Mouse (Mus musculus): Measurements from ENCODE around the gene Dip2a. TPM values are rescaled to one million over a fixed set of nuclear protein-coding genes. Genes with fewer than 3 reads are reported as not detected.
A peak's percentile ranks its signal among the peaks of the same experiment; 100 is the strongest.

Gene Dip2a
- polyA plus RNA-seq, 1 experiment from 2014 or later = 1.1 TPM

DNA sequence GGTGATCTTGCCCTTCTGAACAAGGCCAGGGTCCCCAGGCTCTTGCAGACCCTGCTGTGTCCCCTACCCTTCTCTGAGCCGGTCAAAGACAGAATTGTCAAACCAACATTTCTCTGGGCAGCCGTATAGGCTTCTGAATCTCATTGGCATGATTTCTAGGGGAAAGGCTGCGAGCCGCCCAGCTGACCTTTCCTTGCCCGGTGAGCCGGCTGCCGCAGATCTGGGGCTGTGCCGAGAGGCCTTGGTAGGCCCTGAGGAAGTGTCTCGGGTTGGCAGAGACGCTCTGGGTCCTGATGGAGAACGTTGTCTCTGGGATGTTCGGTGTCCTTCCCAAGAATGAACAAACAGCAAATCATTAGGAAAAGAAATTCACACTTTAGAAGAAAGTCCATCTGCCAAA lies 8.9 kb upstream of the Dip2a start:
- Histone ChIP-seq H3K9ac (no peak overlapping the region), H3K27me3 (no peaks in the 10 kb centered on the region), H3K9me3 (replicated peaks) (no peaks in the 10 kb centered on the region), H3K4me3 (replicated peaks) (no peak overlapping the region), H3K36me3 (peaks cover 93% of the 10 kb centered on the region), H3K4me1 (replicated peaks) (no peaks in the 10 kb centered on the region), H3K27ac (no peak overlapping the region), H3K4me2 (no peak overlapping the region)
- no peak for ATAC-seq (ENCODE audit: low read depth)
- WGBS (ENCODE audit: insufficient replicate concordance) = 91% methylated on average over 12 of the region's 12 CpGs
- DNase-seq = no peak

DNA sequence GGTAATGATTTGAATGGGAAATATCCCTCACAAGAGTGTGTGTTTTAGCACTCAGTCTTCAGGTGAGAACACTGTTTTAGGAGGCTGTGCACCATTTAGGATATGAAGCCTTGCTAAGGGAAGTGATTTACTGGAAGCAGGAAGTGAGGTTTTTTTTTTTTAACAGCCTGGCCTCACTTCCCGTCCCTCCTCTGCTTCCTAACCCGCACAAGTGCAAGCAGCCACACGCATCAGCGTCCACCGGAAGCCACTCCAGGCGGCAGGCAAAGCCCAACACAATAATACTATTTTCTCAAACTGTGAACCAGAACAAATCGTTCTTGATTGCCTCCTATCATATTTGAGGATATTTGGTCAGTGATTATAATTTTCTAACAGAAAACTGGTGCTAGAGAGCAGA lies 6.9 kb upstream of the Dip2a start:
- Histone ChIP-seq H3K9ac (no peak overlapping the region), H3K9me3 (replicated peaks) (no peaks in the 10 kb centered on the region), H3K27me3 (no peaks in the 10 kb centered on the region), H3K4me2 (no peak overlapping the region), H3K27ac (no peak overlapping the region), H3K4me1 (replicated peaks) (no peaks in the 10 kb centered on the region), H3K4me3 (replicated peaks) (no peak overlapping the region), H3K36me3 (peaks cover 76% of the 10 kb centered on the region)
- no peak for ATAC-seq (ENCODE audit: low read depth)
- DNase-seq = no peak
- 59% methylated on average over 7 of the region's 7 CpGs for WGBS (ENCODE audit: insufficient replicate concordance)

DNA sequence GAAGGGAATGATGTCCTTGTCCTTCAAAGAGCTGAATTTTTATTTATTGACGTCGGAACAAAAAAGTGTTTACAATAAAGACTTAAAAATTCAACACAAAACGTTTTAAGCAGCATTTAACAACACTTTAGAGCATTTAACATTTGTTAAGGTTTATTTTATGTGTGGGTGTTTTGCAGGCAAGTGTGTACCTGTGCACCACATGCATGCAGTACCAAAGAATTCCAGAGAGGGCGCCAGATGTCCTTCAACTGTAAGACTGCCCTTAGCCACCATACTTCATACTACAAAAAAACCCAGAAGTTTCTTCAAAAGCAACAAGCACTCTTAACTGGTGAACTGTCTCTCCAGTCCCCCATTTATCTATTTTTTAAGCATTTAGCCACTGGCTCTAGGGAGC lies 1.5 kb upstream of the Dip2a start:
- Histone ChIP-seq H3K4me3 (replicated peaks) (peak overlapping the region; percentile 82), H3K27me3 (peaks cover 11% of the 10 kb centered on the region; the same call in 1 of the 2 replicates), H3K9me3 (replicated peaks) (no peaks in the 10 kb centered on the region), H3K27ac (no peak overlapping the region), H3K36me3 (peaks cover 24% of the 10 kb centered on the region), H3K4me2 (peak overlapping the region; percentile 98), H3K4me1 (replicated peaks) (peaks cover 20% of the 10 kb centered on the region), H3K9ac (peak overlapping the region; percentile 84; the same call in 1 of the 2 replicates)
- peak; percentile 61 for DNase-seq
- 7% methylated on average over 4 of the region's 4 CpGs for WGBS (ENCODE audit: insufficient replicate concordance)
- no peak for ATAC-seq (ENCODE audit: low read depth)

DNA sequence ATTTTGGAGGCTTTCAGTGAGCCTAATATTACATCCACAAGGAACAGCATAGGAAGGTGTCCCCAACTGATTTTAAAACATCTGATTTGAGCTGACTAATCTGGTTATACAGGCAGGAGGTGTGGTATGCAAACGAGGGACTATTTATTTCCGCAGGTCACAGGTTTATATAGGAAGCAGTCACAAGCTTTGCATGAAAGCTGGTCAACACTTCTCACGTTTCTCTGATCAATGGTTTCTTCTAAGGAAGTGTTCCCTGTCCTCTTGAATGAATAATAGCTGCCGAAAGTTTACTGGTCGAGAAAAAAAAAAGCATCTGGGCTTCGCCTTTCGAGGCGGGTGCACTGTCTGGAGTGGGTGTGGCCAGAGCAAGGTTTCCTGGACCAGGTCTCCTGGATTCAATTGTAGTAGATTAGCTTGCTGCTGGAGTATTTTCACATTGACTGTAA lies 976 bp upstream of the Dip2a start:
- peak; percentile 22 for DNase-seq
- Histone ChIP-seq H3K27me3 (peaks cover 11% of the 10 kb centered on the region; the same call in 1 of the 2 replicates), H3K27ac (0 out of 2 replicates have a peak overlapping the region, but pooled peaks have one; percentile 63), H3K4me3 (replicated peaks) (peak overlapping the region; percentile 82), H3K4me1 (replicated peaks) (peaks cover 20% of the 10 kb centered on the region), H3K9ac (peak overlapping the region; percentile 84), H3K9me3 (replicated peaks) (no peaks in the 10 kb centered on the region), H3K4me2 (peak overlapping the region; percentile 98), H3K36me3 (peaks cover 19% of the 10 kb centered on the region)
- WGBS (ENCODE audit: insufficient replicate concordance) = 4% methylated on average over 8 of the region's 8 CpGs
- ATAC-seq (ENCODE audit: low read depth) = peak; percentile 41; the same call in 1 of the 2 replicates

DNA sequence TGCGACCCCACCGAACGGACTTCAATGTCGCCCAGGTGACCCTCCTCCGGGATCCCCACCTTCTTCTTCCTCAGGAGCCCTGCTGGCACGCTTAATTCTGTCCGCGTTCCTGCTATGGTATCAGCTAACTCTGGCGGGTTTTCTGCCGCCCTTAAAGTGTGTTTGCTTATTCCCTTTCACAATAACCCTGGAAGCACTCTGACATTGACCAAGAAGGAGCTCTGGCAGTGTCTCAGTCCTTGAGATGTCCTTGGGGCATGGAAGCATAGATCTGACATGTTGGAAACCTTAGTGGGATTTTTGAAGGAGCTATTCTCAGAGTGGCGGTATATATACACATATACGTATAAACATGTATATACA lies 430 bp upstream of the Dip2a start:
- WGBS (ENCODE audit: insufficient replicate concordance) = 3% methylated on average over 12 of the region's 12 CpGs
- ATAC-seq (ENCODE audit: low read depth) (peak; percentile 40), DNase-seq (no peak)
- Histone ChIP-seq H3K4me1 (replicated peaks) (peaks cover 20% of the 10 kb centered on the region), H3K27me3 (peaks cover 11% of the 10 kb centered on the region; the same call in 1 of the 2 replicates), H3K9me3 (replicated peaks) (no peaks in the 10 kb centered on the region), H3K4me3 (replicated peaks) (peak overlapping the region; percentile 82), H3K36me3 (peaks cover 14% of the 10 kb centered on the region), H3K4me2 (peak overlapping the region; percentile 98), H3K27ac (peak overlapping the region; percentile 63; the same call in 1 of the 2 replicates), H3K9ac (peak overlapping the region; percentile 84)

DNA sequence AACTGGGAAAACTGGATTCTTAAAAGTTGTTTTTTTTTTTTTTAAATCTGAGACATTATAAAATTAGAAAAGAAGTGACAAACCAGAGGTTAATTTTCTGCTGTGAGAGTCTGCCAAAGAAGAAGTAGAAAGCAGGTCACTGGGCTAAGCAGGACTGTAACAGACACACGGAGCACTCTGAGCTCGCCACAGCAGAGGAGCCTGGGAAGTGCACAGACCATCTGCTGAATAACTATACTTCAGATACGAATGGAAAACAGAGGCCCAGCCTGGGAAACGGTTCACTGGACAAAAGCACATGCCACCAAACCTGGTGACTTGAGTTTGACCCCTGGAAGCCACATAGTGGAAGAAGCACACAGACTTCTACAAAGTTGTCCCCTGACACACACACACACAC lies 10.7 kb downstream of the Dip2a start:
- Histone ChIP-seq H3K9me3 (replicated peaks) (no peaks in the 10 kb centered on the region), H3K4me1 (replicated peaks) (peaks cover 6% of the 10 kb centered on the region), H3K4me2 (no peak overlapping the region), H3K9ac (no peak overlapping the region), H3K27ac (no peak overlapping the region), H3K4me3 (replicated peaks) (no peak overlapping the region), H3K27me3 (no peaks in the 10 kb centered on the region), H3K36me3 (no peaks in the 10 kb centered on the region)
- WGBS (ENCODE audit: insufficient replicate concordance) = 58% methylated on average over 4 of the region's 4 CpGs
- DNase-seq = no peak
- ATAC-seq (ENCODE audit: low read depth) = no peak

DNA sequence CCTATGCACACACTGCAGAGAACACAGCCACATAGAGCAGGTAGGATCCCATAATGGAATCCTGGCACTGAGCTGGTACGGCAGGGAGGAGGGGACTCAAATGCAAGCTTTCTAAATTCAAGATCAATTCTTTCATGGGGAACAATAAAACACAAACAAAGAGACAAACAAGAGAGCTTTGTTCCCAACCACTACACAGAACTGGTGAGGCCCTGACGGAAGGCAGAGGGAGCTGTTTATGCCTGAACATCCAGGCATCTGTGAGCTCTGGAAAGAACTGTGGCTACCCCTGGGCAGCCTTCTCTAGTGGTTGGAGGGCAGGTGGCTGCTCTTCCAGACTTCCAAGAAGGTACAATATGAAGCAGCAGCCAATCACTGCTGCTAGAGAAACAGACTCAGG lies 13.1 kb downstream of the Dip2a start:
- Histone ChIP-seq H3K36me3 (no peaks in the 10 kb centered on the region), H3K27me3 (no peaks in the 10 kb centered on the region), H3K27ac (no peak overlapping the region), H3K4me3 (replicated peaks) (no peak overlapping the region), H3K9me3 (replicated peaks) (no peaks in the 10 kb centered on the region), H3K4me2 (no peak overlapping the region), H3K9ac (no peak overlapping the region), H3K4me1 (replicated peaks) (peaks cover 20% of the 10 kb centered on the region)
- WGBS (ENCODE audit: insufficient replicate concordance) = 65% methylated on average over 2 of the region's 2 CpGs
- ATAC-seq (ENCODE audit: low read depth) = no peak
- DNase-seq = no peak

DNA sequence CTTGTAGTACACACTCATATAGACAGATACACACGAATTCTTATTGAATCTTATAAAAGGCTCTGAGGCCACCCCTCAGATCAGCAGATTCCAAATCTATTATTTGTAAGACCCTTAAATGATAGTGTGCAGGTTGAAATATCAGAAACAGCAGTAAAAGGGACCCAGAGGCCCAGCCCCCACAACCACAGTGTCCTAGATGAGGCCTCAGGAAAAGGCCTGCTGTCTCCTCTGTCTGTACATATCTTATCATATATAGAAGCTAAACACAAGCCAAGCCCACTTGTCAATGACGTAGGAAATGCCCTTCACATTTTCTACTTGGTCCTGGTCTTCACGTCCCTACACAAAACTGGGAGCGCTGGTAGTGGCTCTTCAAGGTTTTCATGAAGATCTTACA lies 16.0 kb downstream of the Dip2a start:
- H3K27ac ChIP-seq = no peak overlapping the region
- no peak overlapping the region for H3K9ac ChIP-seq
- WGBS (ENCODE audit: insufficient replicate concordance) = 33% methylated on average over 4 of the region's 4 CpGs
- no peaks in the 10 kb centered on the region for H3K9me3 ChIP-seq (replicated peaks)
- H3K36me3 ChIP-seq = no peaks in the 10 kb centered on the region
- ATAC-seq (ENCODE audit: low read depth) = peak; percentile 73
- no peaks in the 10 kb centered on the region for H3K27me3 ChIP-seq
- H3K4me1 ChIP-seq (replicated peaks) = peaks cover 20% of the 10 kb centered on the region
- H3K4me3 ChIP-seq (replicated peaks) = no peak overlapping the region
- no peak overlapping the region for H3K4me2 ChIP-seq
- no peak for DNase-seq

DNA sequence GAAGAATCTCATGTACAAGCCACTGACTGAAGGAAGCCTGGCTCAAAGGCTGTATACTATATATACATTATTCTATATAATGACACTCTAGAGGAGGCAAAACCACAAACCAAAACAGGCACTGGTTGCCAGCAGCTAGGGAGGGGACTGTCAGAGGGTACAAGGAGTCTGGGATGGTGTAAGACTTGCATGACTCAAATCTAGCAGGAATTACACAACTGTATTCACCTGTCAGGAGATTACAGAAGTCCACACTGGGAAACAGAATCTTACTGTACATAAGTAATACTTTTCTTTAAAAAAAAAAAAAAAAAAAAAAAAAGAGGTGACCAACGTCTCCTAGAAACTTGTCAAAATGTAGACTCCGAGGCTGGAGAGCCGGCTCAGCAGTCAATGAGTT lies 16.5 kb downstream of the Dip2a start:
- Histone ChIP-seq H3K9ac (no peak overlapping the region), H3K4me2 (no peak overlapping the region), H3K27me3 (no peaks in the 10 kb centered on the region), H3K27ac (no peak overlapping the region), H3K36me3 (no peaks in the 10 kb centered on the region), H3K9me3 (replicated peaks) (no peaks in the 10 kb centered on the region), H3K4me1 (replicated peaks) (peaks cover 20% of the 10 kb centered on the region), H3K4me3 (replicated peaks) (no peak overlapping the region)
- ATAC-seq (ENCODE audit: low read depth) (no peak), DNase-seq (no peak)
- WGBS (ENCODE audit: insufficient replicate concordance) = 32% methylated on average over 3 of the region's 3 CpGs

DNA sequence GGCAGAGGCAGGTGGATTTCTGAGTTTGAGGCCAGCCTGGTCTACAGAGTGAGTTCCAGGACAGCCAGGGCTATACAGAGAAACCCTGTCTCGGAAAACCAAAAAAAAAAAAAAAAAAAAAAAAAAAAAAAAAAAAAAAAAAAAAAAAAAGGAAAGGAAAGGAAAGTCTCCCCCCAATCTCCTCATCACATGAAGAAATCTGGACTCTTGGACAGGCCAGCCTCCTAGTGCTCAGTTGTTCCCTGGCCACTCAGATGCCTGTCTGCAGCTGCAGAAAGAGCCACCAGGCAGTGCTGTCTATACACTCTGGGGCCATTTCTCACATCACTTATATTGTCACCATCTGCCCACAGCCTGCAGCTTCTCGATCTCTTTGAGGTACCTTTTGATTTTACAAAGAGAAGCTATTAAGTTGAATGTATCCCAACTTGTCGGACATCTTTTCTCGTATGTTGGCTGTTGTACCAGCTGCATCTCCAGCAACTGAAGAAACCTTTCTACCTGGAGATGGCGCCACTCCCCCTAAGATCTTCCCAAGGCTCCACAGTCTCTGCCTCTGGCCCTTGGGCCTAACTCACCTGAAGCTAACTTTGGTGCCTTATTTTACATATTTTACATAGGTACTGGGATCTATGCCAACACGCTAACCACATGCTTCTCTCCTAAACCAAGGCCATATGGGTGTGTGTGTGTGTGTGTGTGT lies 18.6 kb downstream of the Dip2a start:
- Histone ChIP-seq H3K4me3 (replicated peaks) (no peak overlapping the region), H3K9ac (no peak overlapping the region), H3K9me3 (replicated peaks) (no peaks in the 10 kb centered on the region), H3K36me3 (no peaks in the 10 kb centered on the region), H3K4me2 (no peak overlapping the region), H3K4me1 (replicated peaks) (peaks cover 20% of the 10 kb centered on the region), H3K27me3 (no peaks in the 10 kb centered on the region), H3K27ac (no peak overlapping the region)
- DNase-seq (no peak), ATAC-seq (ENCODE audit: low read depth) (no peak)
- 58% methylated on average over 6 of the region's 6 CpGs for WGBS (ENCODE audit: insufficient replicate concordance)

DNA sequence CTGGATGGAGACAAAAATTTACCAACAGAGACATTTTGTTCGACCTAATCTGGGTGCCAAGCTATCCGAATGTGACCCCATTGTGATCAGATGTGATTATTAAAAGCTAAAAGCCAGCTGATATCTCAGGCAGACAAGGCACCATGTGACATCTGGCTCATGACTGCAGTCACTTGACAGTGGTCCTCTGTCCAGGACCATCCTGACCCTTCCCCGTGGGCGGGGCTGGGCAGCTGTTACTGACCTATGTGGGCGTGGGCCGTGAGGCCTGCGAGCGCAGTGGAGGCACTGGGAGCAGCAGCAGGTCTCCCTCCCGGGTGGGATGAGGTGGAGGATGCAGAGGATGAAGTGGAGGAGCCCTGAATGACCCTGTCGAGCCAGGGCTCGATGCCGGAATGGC lies 27.5 kb downstream of the Dip2a start:
- WGBS (ENCODE audit: insufficient replicate concordance) = 80% methylated on average over 12 of the region's 12 CpGs
- Histone ChIP-seq H3K27ac (no peak overlapping the region), H3K9ac (no peak overlapping the region), H3K4me1 (replicated peaks) (no peaks in the 10 kb centered on the region), H3K27me3 (no peaks in the 10 kb centered on the region), H3K4me3 (replicated peaks) (no peak overlapping the region), H3K4me2 (no peak overlapping the region), H3K36me3 (peaks cover 13% of the 10 kb centered on the region), H3K9me3 (replicated peaks) (no peaks in the 10 kb centered on the region)
- DNase-seq = no peak
- no peak for ATAC-seq (ENCODE audit: low read depth)

DNA sequence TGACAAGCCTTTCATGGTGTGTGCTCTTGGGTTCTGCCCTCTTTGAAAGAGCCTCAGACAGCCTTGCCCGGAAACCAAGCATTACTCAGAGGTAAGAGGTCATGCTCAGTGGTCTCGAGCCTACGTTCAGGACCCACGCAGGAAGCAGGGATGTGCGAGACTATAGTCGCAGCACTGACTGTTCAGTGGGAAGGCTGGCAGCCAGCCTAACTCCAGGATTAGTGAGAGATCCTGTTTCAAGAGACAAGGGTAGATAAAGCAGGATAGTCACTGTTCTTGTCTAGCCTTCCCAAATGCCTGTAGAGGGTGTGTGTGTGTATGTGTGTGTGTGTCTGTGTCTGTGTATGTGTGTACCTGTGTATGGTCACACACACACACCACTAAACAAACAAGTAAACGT lies 28.9 kb downstream of the Dip2a start:
- no peak for ATAC-seq (ENCODE audit: low read depth)
- no peak for DNase-seq
- no peak overlapping the region for H3K4me2 ChIP-seq
- 74% methylated on average over 7 of the region's 7 CpGs for WGBS (ENCODE audit: insufficient replicate concordance)
- H3K9ac ChIP-seq = no peak overlapping the region
- peaks cover 17% of the 10 kb centered on the region for H3K36me3 ChIP-seq
- no peaks in the 10 kb centered on the region for H3K27me3 ChIP-seq
- no peak overlapping the region for H3K27ac ChIP-seq
- H3K4me1 ChIP-seq (replicated peaks) = no peaks in the 10 kb centered on the region
- H3K4me3 ChIP-seq (replicated peaks) = no peak overlapping the region
- H3K9me3 ChIP-seq (replicated peaks) = no peaks in the 10 kb centered on the region

All from liver, embryonic 13.5 days (tissue).